Mouse (Mus musculus): ENCODE measurements around the gene Slc47a1.

GRCm38 (mm10) chr11:61341233-61341632 lies 36.9 kb downstream of the Slc47a1 start:
- TF ChIP-seq EP300 (IDR thresholded peaks at IDR 0.05) (no peak), CTCF (IDR thresholded peaks at IDR 0.05) (no peak)
